Mouse (Mus musculus) bone marrow macrophage, adult 2 months (primary cell): ENCODE results near the gene Gm20479. TPM values are rescaled to one million over a fixed set of nuclear protein-coding genes. Genes with fewer than 3 reads are reported as not detected.

Source experiments
- H3K27ac ChIP-seq: 2 replicates; pipeline ENCODE4 v1.5.1; 2012; ENCODE audit warnings: low read depth, low read length; ENCODE audit not compliant: insufficient read depth
- H3K4me1 ChIP-seq: 2 replicates; pipeline ENCODE4 v1.6.1; 2012; ENCODE audit warnings: low read length; ENCODE audit not compliant: control insufficient read depth, insufficient read depth
- H3K4me3 ChIP-seq: 2 replicates; pipeline ENCODE4 v1.5.1; 2012; ENCODE audit warnings: mild to moderate bottlenecking, low read length, moderate library complexity; ENCODE audit not compliant: insufficient read depth
- CTCF ChIP-seq: IDR thresholded peaks from 2 replicates; pipeline ENCODE4 v1.5.1; 2012; ENCODE audit warnings: low read depth, mild to moderate bottlenecking, low read length, moderate library complexity
- POLR2A ChIP-seq: IDR thresholded peaks from 2 replicates; pipeline ENCODE4 v1.6.1; 2012; ENCODE audit warnings: mild to moderate bottlenecking, low read depth, low read length, borderline replicate concordance
- polyA plus RNA-seq: library from polyadenylated mRNA; stranded (reverse); fragments of >200 nt; gene quantifications from 2 replicates; pipeline ENCODE4 v1.2.4, GENCODE M21; 2012; ENCODE audit not compliant: missing spikeins, insufficient read depth, insufficient read length

The Gm20479 gene
- polyA plus RNA-seq, 1 experiment: 10.4 TPM

DNA sequence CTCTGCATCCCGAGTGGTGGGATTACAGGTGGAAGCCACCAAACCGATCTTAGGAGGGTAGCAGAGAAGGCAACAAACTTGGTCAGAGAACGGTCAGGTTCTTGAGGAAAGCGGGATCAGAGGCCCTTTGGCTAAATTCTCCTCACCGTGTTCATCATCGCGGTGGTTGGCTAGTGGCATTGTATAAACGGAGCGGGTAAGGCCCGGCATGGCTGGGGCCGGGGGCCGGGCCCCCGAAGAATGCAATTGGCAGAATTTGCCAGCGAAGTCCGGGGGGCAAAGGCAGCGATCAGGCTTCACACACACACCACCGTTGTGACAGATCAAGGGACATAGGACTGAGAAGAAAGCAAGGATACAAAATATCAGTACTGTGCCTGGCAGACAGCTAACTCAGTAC, 27.2 kb downstream of the Gm20479 start:
- TF ChIP-seq POLR2A: no peak
- TF ChIP-seq CTCF: no peak
- peak overlapping the region; percentile 65 for H3K4me3 ChIP-seq
- peaks cover 18% of the 10 kb centered on the region for H3K4me1 ChIP-seq
- no peak overlapping the region for H3K27ac ChIP-seq

DNA sequence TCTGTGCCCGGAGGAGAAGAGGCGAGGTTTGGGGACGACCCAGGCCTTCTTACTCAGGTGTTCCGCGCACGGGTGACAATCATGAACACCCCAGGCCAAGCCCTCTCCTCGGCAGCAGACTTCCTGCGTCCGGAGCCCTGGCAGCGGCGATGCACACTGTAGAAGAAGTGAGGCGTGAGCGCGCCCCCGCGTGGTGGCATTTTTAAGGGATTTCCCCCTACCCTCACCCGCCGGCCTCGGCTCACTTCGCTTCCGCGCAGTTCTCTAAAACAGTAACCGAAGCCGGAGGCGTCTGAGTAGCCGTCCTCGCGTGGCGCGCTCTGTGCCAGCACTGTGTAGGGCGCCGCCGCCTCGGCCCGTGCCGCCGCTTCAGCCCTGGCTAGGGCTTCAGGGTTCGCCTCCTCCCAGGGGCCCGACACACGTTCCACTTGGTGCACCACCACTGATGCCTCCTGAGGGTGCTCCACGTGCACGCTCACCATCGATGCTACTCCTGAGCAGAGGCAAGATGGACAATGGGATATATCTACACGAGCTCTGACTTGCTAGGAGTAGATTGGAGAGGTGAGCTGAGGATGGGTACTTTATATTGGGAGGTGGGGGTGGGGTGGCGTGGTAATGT, 27.8 kb downstream of the Gm20479 start:
- H3K4me1 ChIP-seq: peaks cover 18% of the 10 kb centered on the region
- H3K27ac ChIP-seq: no peak overlapping the region
- H3K4me3 ChIP-seq: peak overlapping the region; percentile 65
- TF ChIP-seq CTCF: no peak
- TF ChIP-seq POLR2A: no peak

DNA sequence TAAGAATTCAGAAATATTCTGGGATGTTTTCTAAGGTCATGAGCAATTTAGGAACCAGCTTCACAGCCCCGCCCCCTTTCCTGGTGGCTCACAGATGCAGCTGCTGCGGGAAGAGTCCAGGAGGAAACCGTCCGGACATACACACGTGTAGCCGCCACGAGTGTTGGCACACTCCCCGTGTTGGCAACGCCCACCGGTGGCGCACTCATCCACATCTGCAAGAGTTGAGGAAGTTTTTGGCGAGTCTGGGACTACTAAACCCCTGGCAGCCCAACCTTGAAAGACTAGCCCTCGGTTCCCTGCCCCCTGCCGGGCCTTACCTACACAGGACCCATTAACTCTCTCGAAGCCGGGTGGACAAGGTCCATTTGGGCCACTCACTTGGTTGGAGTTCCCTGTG, 28.6 kb downstream of the Gm20479 start:
- Histone ChIP-seq H3K27ac (no peak overlapping the region), H3K4me1 (peaks cover 18% of the 10 kb centered on the region), H3K4me3 (no peak overlapping the region)
- no peak for TF ChIP-seq CTCF
- TF ChIP-seq POLR2A: no peak

DNA sequence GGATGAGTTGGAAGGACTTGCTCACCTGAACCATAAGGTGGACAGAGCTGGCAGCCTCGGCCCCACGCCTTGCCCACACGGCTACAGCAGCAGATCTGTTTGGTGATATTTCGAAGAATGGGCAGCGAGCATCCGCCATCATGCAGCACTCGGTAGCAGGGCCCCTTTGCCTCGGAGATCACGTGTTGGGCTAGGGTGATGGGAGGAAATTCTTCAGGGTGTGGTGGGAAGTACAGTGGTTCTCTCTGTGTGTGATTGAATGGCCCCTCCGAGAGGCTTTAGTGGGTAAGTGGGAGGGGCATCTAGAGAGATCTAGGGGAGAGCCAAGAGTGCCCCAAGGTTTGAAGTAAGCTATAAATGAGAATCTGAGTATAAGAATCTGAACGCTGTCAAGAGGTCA, 29.1 kb downstream of the Gm20479 start:
- Histone ChIP-seq H3K4me1 (peaks cover 18% of the 10 kb centered on the region), H3K27ac (no peak overlapping the region), H3K4me3 (no peak overlapping the region)
- no peak for TF ChIP-seq CTCF
- TF ChIP-seq POLR2A: no peak

DNA sequence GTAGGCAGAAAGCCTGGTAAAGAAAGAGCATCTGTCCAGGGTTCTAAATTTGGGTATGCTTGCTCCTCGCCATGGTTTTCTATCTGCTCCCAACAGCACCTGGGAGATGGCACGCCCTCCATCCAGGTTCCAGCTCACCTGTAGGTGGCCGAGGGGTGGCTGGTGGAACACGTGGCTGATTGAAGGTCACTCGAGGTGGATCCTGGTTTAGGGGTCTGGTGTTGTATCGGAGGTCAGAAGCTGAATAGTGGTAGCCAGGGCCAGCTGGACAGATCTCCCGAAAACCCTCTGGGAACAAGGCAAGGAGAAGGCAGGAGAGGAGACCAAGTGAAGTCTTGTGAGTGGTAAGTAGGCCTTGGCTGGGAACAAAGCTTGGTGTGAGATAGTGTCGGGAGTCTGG, 29.7 kb downstream of the Gm20479 start:
- Histone ChIP-seq H3K4me1 (peaks cover 21% of the 10 kb centered on the region), H3K27ac (no peak overlapping the region), H3K4me3 (no peak overlapping the region)
- TF ChIP-seq POLR2A: no peak
- no peak for TF ChIP-seq CTCF

DNA sequence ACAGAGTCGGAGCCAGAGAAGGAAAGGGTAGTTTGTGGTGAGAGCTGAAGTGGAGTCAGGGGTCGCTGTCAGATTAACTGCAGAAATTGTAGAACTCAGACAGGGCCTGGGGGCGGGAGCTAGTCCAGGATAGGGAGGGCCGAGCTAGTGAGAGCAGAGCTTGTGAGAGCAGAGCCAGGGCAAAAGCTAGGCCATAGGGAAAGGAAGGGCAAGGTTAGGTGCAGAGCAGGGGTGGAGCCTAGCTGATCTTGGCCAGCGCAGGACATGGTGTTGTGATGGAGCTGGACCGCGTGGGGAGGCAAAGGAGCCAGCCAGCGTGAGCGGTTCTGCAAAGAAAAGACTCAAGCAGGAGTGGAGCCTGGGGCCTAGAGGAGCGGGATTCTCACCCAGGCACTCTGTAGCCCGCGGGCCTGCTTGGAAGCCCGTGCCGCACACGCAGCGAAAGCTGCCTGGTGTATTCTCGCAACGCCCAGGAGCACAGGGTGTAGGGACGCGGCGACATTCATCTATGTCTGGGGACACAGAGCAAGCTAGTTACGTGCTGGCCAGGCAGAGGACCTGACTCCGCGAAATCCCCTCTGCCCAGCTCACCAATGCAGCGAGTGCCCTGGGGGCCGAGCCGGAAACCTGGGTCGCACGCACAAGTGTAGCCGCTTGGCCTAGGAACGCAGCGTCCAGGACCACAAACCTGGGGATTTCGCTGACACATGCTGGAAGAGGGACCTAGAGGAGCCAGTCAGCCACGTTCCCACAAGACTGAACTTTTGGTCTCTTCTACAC, 30.9 kb downstream of the Gm20479 start:
- Histone ChIP-seq H3K27ac (no peak overlapping the region), H3K4me1 (peaks cover 14% of the 10 kb centered on the region), H3K4me3 (peak overlapping the region; percentile 34; the same call in 1 of the 2 replicates)
- TF ChIP-seq CTCF (no peak), POLR2A (no peak)

DNA sequence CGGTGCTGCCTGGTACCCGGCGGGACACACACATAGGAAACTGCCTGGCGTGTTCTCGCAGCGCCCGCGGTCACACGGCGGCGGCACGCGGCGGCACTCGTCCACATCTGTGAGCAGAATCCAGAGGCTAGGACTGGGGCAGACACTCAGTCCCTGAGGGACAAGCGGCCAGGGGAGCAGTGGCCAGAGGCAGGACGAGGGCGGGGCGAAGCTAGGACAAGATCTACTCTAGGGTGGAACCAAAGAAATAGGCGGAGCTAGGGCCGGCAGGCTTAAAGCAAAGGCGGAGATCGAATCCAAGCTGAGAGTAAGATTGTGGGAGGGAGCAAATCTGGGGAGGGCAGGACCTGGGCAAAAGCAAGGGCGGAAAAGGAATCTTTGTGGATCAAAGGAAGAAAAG, 31.5 kb downstream of the Gm20479 start:
- Histone ChIP-seq H3K27ac (no peak overlapping the region), H3K4me3 (peak overlapping the region; percentile 34), H3K4me1 (peaks cover 13% of the 10 kb centered on the region)
- TF ChIP-seq POLR2A (no peak), CTCF (no peak)

DNA sequence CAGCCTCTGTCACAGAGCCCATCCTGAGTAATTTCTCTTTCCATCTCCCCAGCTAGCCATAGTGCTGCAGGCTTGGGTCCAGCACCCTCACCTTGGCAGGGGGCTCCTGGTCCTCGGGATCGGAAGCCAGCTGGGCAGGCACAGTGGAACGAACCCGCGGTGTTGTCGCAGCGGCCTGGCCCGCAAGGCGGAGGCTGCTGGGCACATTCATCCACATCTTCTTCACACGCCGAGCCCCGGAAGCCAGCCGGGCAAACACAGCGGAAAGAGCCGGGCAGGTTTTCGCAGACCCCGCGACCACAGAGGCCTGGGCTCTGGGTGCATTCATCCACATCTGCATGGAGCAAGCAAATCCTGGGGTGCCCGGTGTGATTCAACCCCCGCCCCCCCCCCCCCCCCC, 32.3 kb downstream of the Gm20479 start:
- Histone ChIP-seq H3K4me3 (no peak overlapping the region), H3K27ac (no peak overlapping the region), H3K4me1 (peaks cover 10% of the 10 kb centered on the region)
- TF ChIP-seq CTCF (no peak), POLR2A (no peak)

DNA sequence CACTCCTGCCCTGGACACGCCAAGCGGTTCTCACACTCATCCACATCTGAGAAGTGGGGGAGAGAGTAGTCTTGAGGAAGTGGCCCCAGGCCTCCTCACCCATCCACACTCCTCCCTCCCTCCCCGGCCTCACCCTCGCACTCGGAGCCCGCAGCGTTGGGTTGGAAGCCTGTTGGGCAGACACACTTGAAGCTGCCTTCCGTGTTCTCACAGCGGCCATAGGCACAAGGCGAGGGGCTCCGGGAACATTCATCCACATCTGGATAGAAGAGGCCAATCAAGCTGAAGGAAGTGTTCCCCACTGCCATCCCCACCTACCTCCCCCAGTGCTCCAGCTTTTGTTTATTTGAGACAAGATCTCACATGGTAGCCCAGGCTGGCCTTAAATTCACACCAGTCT, 33.1 kb downstream of the Gm20479 start:
- H3K4me1 ChIP-seq: peaks cover 10% of the 10 kb centered on the region
- H3K27ac ChIP-seq: no peak overlapping the region
- H3K4me3 ChIP-seq: no peak overlapping the region
- TF ChIP-seq POLR2A (no peak), CTCF (no peak)

DNA sequence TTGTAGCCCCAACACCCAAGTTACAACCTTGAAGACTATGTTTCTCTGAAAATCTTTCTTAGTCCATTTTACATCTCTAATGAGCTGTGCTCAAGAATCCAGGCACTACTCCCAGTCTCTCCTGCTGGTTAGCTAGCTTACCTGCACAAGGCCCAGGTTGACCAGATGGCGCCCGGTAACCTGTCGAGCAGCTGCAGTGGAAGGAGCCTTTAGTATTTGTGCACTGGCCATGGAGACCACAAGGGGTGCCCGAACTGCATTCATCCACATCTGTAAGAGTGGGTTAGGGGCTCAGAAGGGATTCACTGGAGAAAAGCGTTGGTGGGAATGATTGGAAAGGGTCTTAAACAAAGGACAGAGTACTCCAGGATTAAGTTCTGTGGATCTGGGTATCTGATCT, 34.2 kb downstream of the Gm20479 start:
- no peak for TF ChIP-seq POLR2A
- no peak for TF ChIP-seq CTCF
- H3K4me1 ChIP-seq: peaks cover 8% of the 10 kb centered on the region

More for the DNA sequence above, 34.2 kb downstream of the Gm20479 start:
- no peak overlapping the region for H3K27ac ChIP-seq
- no peak overlapping the region for H3K4me3 ChIP-seq
